Mouse (Mus musculus): ENCODE results near the gene Vmn1r65. TPM values are rescaled to one million over a fixed set of nuclear protein-coding genes. Genes with fewer than 3 reads are reported as not detected.

Gene Vmn1r65
- not detected for polyA plus RNA-seq (2014; fragmentation: Illumina TruSeq; extraction: RNeasy Lipid Tissue Mini Kit (QIAGEN cat#74804); ENCODE audit: low read depth, low replicate concordance)

GRCm38 (mm10) chr7:6010910-6011309 lies at the start of gene Vmn1r65:
Vmn1r65 (minus strand) TSS chr7:6011010.

GRCm38 (mm10) chr7:6044861-6045260 lies 34.1 kb upstream of the Vmn1r65 start, which contains the start of gene Nlrp4c:
Nlrp4c (plus strand) TSS chr7:6045161.

Other genes starting within 250 kb of the Vmn1r65 start
- gene Vmn1r63, start 205.6 kb downstream of the Vmn1r65 start, polyA plus RNA-seq (2014; fragmentation: Illumina TruSeq; extraction: RNeasy Lipid Tissue Mini Kit (QIAGEN cat#74804); ENCODE audit: low read depth, low replicate concordance) = not detected
- gene Vmn1r64, start 126.5 kb downstream of the Vmn1r65 start, polyA plus RNA-seq (2014; fragmentation: Illumina TruSeq; extraction: RNeasy Lipid Tissue Mini Kit (QIAGEN cat#74804); ENCODE audit: low read depth, low replicate concordance) = not detected
- gene Nlrp4c, start 34.2 kb upstream of the Vmn1r65 start, polyA plus RNA-seq (2014; fragmentation: Illumina TruSeq; extraction: RNeasy Lipid Tissue Mini Kit (QIAGEN cat#74804); ENCODE audit: low read depth, low replicate concordance) = not detected
- gene Zfp787, start 145.0 kb upstream of the Vmn1r65 start, polyA plus RNA-seq (2014; fragmentation: Illumina TruSeq; extraction: RNeasy Lipid Tissue Mini Kit (QIAGEN cat#74804); ENCODE audit: low read depth, low replicate concordance) = 43.9 TPM
- gene Zfp444, start 161.2 kb upstream of the Vmn1r65 start, polyA plus RNA-seq (2014; fragmentation: Illumina TruSeq; extraction: RNeasy Lipid Tissue Mini Kit (QIAGEN cat#74804); ENCODE audit: low read depth, low replicate concordance) = 9.7 TPM
- gene Galp, start 186.1 kb upstream of the Vmn1r65 start, polyA plus RNA-seq (2014; fragmentation: Illumina TruSeq; extraction: RNeasy Lipid Tissue Mini Kit (QIAGEN cat#74804); ENCODE audit: low read depth, low replicate concordance) = not detected
- gene Zscan5b, start 211.3 kb upstream of the Vmn1r65 start, polyA plus RNA-seq (2014; fragmentation: Illumina TruSeq; extraction: RNeasy Lipid Tissue Mini Kit (QIAGEN cat#74804); ENCODE audit: low read depth, low replicate concordance) = not detected
- gene Epp13, start 241.7 kb upstream of the Vmn1r65 start, polyA plus RNA-seq (2014; fragmentation: Illumina TruSeq; extraction: RNeasy Lipid Tissue Mini Kit (QIAGEN cat#74804); ENCODE audit: low read depth, low replicate concordance) = 1,688 TPM

All from adipose tissue, adult 10 weeks (tissue).